Mouse (Mus musculus) limb, embryonic 11.5 days (tissue): ENCODE measurements around the gene Pfn1. TPM values are rescaled to one million over a fixed set of nuclear protein-coding genes. Genes with fewer than 3 reads are reported as not detected.

Experiments
- ATAC-seq: fragments of 200-750 bp; cut with Nextera tagmentation; 2 replicates; pipeline ENCODE4 v1.8.0; 2017; ENCODE audit warnings: low read depth; ENCODE audit not compliant: insufficient number of reproducible peaks, low FRiP score, low TSS enrichment
- DNase-seq: peaks from one replicate; pipeline ENCODE4 v3.0.0-alpha.2; 2015; ENCODE audit warnings: low spot score
- H3K27ac ChIP-seq: fragments of 300-500 bp; sonication (generic); replicated peaks from 2 replicates; pipeline ENCODE4 v1.5.1; 2014; ENCODE audit warnings: low read depth, mild to moderate bottlenecking, low read length
- H3K27me3 ChIP-seq: fragments of 300-500 bp; sonication (generic); 2 replicates; pipeline ENCODE4 v1.6.1; 2014; ENCODE audit warnings: mild to moderate bottlenecking, low read length, mixed read lengths; ENCODE audit not compliant: control insufficient read depth, insufficient read depth
- H3K36me3 ChIP-seq: fragments of 300-500 bp; sonication (generic); 2 replicates; pipeline ENCODE4 v1.6.1; 2014; ENCODE audit warnings: mild to moderate bottlenecking, low read length, moderate library complexity, mixed read lengths; ENCODE audit not compliant: control insufficient read depth, insufficient read depth
- H3K4me1 ChIP-seq: fragments of 300-500 bp; sonication (generic); 2 replicates; pipeline ENCODE4 v1.6.1; 2014; ENCODE audit warnings: low read length, mixed read lengths; ENCODE audit not compliant: control insufficient read depth, insufficient read depth
- H3K4me2 ChIP-seq: fragments of 300-500 bp; sonication (generic); 2 replicates; pipeline ENCODE4 v1.6.1; 2014; ENCODE audit warnings: low read depth, mild to moderate bottlenecking, moderate library complexity; ENCODE audit not compliant: severe bottlenecking
- H3K4me3 ChIP-seq: fragments of 300-500 bp; sonication (generic); 2 replicates; pipeline ENCODE4 v1.5.1; 2014; ENCODE audit warnings: low read depth, low read length
- H3K9ac ChIP-seq: fragments of 300-500 bp; sonication (generic); 2 replicates; pipeline ENCODE4 v1.6.1; 2014; ENCODE audit warnings: mild to moderate bottlenecking, low read length
- H3K9me3 ChIP-seq: fragments of 300-500 bp; sonication (generic); 2 replicates; pipeline ENCODE4 v1.6.1; 2016; ENCODE audit warnings: low read length; ENCODE audit not compliant: control insufficient read depth
- WGBS: fragments of 180-500 bp; shearing (Covaris S2); extraction: QIAGEN DNeasy Blood & Tissue Kit; methylation state at CpG from one replicate; pipeline ENCODE4 v1.1.7; 2014; 5-methylcytosine and 5-hydroxymethylcytosine counted together
- polyA plus RNA-seq: library from polyadenylated mRNA; unstranded; fragments of >200 nt; fragmentation: Nextera tagmentation; extraction: Ambion mirVana; gene quantifications from 2 replicates; pipeline ENCODE4 v1.2.1, GENCODE M21; 2014

Gene Pfn1
- polyA plus RNA-seq, 1 experiment from 2014 or later: 2,092 TPM

DNA sequence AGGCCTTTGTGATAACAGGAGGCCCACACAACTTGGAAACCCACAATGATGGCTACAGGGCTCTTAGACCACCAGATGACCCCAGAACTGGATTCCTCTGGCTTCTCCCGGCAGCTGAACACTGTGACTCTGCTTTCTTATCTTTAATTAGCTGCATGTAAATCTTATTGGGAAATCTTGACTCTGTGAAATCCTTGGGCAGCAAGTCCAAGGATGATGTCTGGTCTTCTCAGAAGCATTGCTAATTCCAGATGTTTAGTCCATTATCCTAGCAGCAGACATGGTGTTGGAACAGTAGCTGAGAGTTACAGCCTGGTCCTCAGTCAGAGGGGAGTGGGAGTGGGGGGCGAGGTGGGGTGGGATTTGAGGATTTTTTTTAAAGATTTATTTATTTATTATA is 26.0 kb downstream of the Pfn1 start:
- Histone ChIP-seq H3K27ac (no peak overlapping the region), H3K27me3 (no peaks in the 10 kb centered on the region), H3K4me1 (no peaks in the 10 kb centered on the region), H3K4me3 (no peak overlapping the region), H3K36me3 (no peaks in the 10 kb centered on the region), H3K4me2 (no peak overlapping the region), H3K9me3 (no peaks in the 10 kb centered on the region), H3K9ac (no peak overlapping the region)
- DNase-seq (no peak), ATAC-seq (no peak)
- 73% methylated on average over 2 of the region's 2 CpGs for WGBS

DNA sequence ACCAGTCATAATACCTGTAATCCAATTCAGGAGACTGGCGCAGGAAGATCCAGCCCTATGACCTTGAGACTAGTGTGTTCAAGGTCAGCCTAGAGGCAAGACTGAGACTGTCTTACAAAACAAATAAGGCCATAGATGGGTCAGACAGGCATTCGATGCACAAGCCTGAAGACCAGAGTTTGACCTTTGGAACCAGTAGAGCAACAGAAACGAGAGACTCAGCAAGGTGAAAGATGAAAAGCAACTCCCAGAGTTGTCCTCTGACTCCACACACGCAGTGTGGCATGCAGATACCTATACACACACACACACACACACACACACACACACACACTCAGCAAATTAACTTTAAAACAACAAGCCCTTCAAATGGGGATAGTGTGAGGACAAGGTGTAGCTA is 27.6 kb downstream of the Pfn1 start:
- H3K36me3 ChIP-seq: no peaks in the 10 kb centered on the region
- no peak overlapping the region for H3K27ac ChIP-seq
- H3K4me2 ChIP-seq: no peak overlapping the region
- no peaks in the 10 kb centered on the region for H3K27me3 ChIP-seq
- DNase-seq: no peak
- no peak overlapping the region for H3K9ac ChIP-seq
- no peak for ATAC-seq
- no peaks in the 10 kb centered on the region for H3K4me1 ChIP-seq
- H3K9me3 ChIP-seq: no peaks in the 10 kb centered on the region
- H3K4me3 ChIP-seq: no peak overlapping the region
- WGBS: 73% methylated on average over 4 of the region's 4 CpGs

DNA sequence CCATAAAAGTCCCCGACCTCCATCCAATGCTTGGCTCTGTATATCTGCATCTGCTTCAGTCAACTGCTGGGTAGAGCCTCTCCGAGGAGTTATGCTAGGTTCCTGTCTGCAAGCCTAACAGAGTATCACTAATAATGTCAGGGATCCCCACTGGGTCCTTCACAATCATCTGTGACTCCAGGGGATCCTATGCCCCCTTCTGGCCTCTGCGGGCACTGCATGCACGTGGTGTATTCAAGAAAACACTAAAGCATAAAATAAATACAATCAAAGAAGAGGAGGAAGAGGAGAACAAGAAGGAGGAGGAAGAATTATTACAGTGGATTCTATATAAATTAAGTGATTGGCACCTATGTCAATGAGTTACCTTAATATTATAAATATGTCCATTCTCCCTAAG is 29.0 kb downstream of the Pfn1 start:
- no peak for ATAC-seq
- no peaks in the 10 kb centered on the region for H3K36me3 ChIP-seq
- H3K27ac ChIP-seq: no peak overlapping the region
- H3K4me1 ChIP-seq: no peaks in the 10 kb centered on the region
- H3K4me3 ChIP-seq: no peak overlapping the region
- DNase-seq: peak; percentile 79
- H3K4me2 ChIP-seq: no peak overlapping the region
- no peaks in the 10 kb centered on the region for H3K9me3 ChIP-seq
- 45% methylated on average over 4 of the region's 4 CpGs for WGBS
- H3K9ac ChIP-seq: no peak overlapping the region
- no peaks in the 10 kb centered on the region for H3K27me3 ChIP-seq

DNA sequence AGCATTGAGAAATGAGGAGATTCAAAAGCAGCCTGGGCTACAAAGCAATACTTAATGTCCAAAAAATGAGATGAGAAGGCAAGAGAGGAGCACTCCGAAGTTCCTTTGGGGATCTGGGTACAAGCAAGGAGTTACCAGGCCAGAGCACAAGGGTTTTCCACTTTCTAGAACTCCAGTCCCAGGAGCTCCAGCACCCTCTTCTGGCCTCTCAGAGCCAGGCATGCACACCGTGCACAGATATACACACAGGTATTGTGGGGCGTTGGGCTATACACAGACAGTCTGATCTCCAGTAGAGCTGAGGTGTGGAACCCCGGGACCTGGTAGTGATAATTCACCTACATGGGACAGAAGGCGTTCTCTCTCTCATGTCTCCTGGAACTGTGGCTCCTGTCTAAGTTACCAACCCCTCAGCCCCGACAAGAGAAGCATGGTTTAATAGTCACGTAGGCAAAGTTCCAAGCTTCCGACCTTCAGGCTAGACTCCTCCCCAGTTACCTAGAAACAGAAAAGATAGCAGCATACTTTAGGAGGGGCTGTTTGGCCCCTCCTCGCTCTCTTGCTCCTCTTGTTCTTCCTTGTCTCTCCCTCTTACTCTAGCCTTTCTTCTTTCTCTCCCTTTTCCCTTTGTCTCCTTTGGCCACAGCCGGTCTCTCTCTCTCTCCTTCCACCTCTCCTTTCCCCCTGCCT is 31.2 kb downstream of the Pfn1 start:
- no peak for DNase-seq
- H3K4me1 ChIP-seq: no peaks in the 10 kb centered on the region
- no peak overlapping the region for H3K27ac ChIP-seq
- no peak overlapping the region for H3K4me2 ChIP-seq
- H3K27me3 ChIP-seq: no peaks in the 10 kb centered on the region
- no peak overlapping the region for H3K4me3 ChIP-seq
- H3K36me3 ChIP-seq: no peaks in the 10 kb centered on the region
- no peak overlapping the region for H3K9ac ChIP-seq
- H3K9me3 ChIP-seq: no peaks in the 10 kb centered on the region
- 86% methylated on average over 10 of the region's 10 CpGs for WGBS
- ATAC-seq: no peak

DNA sequence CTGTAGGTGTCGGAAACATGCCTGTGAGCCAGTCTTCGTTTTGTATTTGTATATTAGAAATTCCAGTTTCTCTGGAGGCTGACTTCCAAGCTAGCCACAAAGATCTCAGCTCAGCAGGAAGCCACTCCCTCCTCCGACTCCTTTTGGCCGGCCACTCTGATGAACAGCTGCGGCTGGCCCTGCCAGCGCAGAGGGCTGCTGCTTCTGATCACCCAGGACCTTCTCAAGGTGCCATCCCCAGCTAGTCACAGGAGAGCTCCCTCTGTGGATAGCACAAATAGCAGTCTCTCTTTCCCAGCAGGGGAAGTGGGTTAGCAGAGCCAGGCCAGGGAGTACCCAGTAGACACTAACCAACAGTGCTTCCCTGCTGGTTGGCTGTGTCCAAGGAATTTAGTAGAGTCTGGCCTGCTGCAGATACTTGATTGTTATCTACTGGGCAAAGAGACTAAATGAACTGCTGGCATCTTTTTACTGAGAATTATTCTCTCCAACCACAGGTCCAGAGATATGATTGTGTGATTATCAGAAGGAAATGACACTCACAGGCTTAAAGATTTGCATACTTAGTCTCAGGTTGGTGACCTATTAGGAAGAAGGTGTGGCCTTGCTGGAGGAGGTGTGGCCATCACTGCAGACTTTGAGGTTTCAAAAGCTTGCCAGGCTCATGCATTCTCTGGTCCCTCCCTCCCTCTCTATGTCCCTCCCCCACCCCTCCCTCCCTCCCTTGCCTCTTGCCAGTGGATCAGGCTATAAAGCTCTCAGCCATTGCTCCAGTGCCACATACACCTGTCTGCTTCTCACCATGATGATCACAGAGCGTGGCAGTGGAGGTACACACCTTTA is 32.3 kb downstream of the Pfn1 start:
- 40% methylated on average over 7 of the region's 7 CpGs for WGBS
- H3K9me3 ChIP-seq: no peaks in the 10 kb centered on the region

DNA sequence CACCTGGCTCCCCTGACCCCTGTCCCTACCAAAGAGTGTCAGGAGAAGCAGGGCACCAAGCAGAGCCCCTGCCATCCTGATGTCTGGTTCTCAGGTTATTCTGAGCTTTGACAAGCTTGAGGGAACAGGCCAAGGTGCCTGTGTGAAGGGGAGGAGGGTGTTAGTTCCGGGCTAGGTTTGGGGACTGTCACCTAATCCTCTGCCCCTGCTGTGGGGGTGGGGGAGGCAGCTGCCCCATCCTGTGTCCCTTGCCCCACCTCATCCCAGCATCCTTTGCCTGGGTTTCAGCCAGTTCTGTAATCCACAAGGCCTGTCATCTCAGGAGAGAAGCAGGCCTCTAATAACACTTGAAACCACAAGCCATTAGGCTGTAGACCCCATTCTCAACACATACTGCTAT is 35.3 kb downstream of the Pfn1 start, which contains the start of gene Chrne:
Gene Chrne, minus strand, starts transcription at position 116 of the 400 bp plus-strand sequence.
- H3K9ac ChIP-seq: no peak within 1 kb of the TSS
- no peaks in the 10 kb centered on the region for H3K9me3 ChIP-seq
- H3K27me3 ChIP-seq: 0 out of 2 replicates have a peak, but pooled peaks cover 7% of the 10 kb centered on the region
- H3K4me3 ChIP-seq: no peak within 1 kb of the TSS; the same call in 1 of the 2 replicates
- ATAC-seq (no peak), DNase-seq (no peak)
- no peak within 1 kb of the TSS for H3K4me2 ChIP-seq
- no peak within 1 kb of the TSS for H3K27ac ChIP-seq
- no peaks in the 10 kb centered on the region for H3K36me3 ChIP-seq
- 37% methylated on average over 1 of the region's 1 CpGs for WGBS
- H3K4me1 ChIP-seq: peaks cover 9% of the 10 kb centered on the region

More for the DNA sequence above, 32.3 kb downstream of the Pfn1 start:
- Histone ChIP-seq H3K27ac (no peak overlapping the region), H3K36me3 (no peaks in the 10 kb centered on the region), H3K4me1 (no peaks in the 10 kb centered on the region), H3K4me2 (no peak overlapping the region), H3K9ac (no peak overlapping the region), H3K4me3 (no peak overlapping the region), H3K27me3 (no peaks in the 10 kb centered on the region)
- ATAC-seq (no peak), DNase-seq (no peak)

DNA sequence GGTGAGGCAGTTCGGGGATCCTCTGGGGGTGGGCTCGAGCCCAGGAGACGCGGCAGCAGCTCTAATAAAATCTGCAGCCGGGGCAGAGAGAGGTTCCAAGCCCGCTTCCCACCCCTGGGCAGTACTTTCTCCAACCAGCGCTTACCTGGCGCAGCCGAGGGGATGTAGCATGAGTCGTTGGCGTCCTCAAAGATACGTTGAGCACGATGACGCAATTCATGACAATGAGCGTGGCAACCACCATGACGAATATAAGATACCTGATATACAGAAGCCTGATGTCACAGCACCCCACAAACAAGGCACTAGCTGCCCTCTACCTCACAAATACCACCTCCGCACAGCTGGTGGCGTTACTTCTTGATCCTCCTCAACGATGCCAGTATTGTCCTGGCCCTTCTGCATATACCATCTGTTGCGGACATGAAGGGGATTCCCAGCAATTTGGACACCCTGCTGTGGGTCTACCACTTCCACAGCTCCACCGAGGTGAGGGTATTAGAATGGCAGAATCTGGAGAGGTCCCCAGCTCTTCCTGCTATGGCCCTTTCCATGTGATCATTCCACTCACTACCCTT is 38.8 kb downstream of the Pfn1 start, which contains the start of gene 4930544D05Rik:
Gene 4930544D05Rik, plus strand, starts transcription at position 333 of the 578 bp plus-strand sequence.
- DNase-seq: no peak
- H3K4me2 ChIP-seq: peak within 1 kb of the TSS; percentile 70

DNA sequence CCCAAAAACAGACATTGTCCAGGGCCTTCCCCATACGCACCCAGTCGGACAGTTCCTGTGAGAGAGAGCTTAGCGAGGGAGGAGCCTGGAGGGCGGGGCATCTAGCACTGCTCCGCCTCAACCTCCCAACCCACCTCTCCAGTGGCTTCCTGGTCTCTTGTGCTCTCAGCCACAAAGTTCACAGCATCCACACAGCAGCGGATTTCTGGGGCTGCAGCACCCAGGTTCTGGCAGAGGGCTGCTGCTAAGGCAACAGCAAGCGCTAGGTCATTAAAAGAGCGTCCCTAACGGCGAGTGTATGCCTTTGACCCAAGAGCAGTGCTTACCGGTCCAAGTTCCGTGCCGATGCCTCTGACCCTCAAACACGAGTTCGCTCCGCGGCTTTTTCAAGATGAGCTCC is 39.4 kb downstream of the Pfn1 start:
- DNase-seq (peak; percentile 66), ATAC-seq (peak; percentile 65; the same call in 1 of the 2 replicates)
- Histone ChIP-seq H3K9ac (peak overlapping the region; percentile 37; the same call in 1 of the 2 replicates), H3K9me3 (no peaks in the 10 kb centered on the region), H3K27ac (no peak overlapping the region), H3K27me3 (0 out of 2 replicates have a peak, but pooled peaks cover 7% of the 10 kb centered on the region), H3K4me1 (peaks cover 9% of the 10 kb centered on the region), H3K4me3 (peak overlapping the region; percentile 25), H3K4me2 (peak overlapping the region; percentile 70), H3K36me3 (peaks cover 10% of the 10 kb centered on the region)
- 1% methylated on average over 17 of the region's 17 CpGs for WGBS

More for the DNA sequence above, 38.8 kb downstream of the Pfn1 start, which contains the start of gene 4930544D05Rik:
- Histone ChIP-seq H3K36me3 (peaks cover 6% of the 10 kb centered on the region), H3K4me1 (peaks cover 9% of the 10 kb centered on the region), H3K27ac (no peak within 1 kb of the TSS), H3K27me3 (0 out of 2 replicates have a peak, but pooled peaks cover 7% of the 10 kb centered on the region), H3K9me3 (no peaks in the 10 kb centered on the region), H3K9ac (peak within 1 kb of the TSS; percentile 40; the same call in 1 of the 2 replicates), H3K4me3 (peak within 1 kb of the TSS; percentile 25)
- ATAC-seq: no peak
- 13% methylated on average over 21 of the region's 21 CpGs for WGBS
